Mouse (Mus musculus) forebrain, embryonic 10.5 days (tissue): ENCODE data around the gene Marveld1. TPM values are rescaled to one million over a fixed set of nuclear protein-coding genes. Genes with fewer than 3 reads are reported as not detected.

ENCODE experiments used
- DNase-seq: peaks from one replicate; pipeline ENCODE4 v3.0.0-alpha.2; 2017; ENCODE audit warnings: low spot score; ENCODE audit errors: extremely low spot score
- H3K27ac ChIP-seq: fragments of 300-500 bp; sonication (generic); 2 replicates; pipeline ENCODE4 v1.5.1; 2016; ENCODE audit warnings: mild to moderate bottlenecking
- H3K27me3 ChIP-seq: fragments of 300-500 bp; sonication (generic); 2 replicates; pipeline ENCODE4 v1.6.1; 2016; ENCODE audit warnings: mild to moderate bottlenecking; ENCODE audit not compliant: poor library complexity, severe bottlenecking
- H3K36me3 ChIP-seq: fragments of 300-500 bp; sonication (generic); replicated peaks from 2 replicates; pipeline ENCODE4 v1.6.1; 2016; ENCODE audit warnings: mild to moderate bottlenecking, moderate library complexity
- H3K4me1 ChIP-seq: fragments of 300-500 bp; sonication (generic); 2 replicates; pipeline ENCODE4 v1.6.1; 2016
- H3K4me3 ChIP-seq: fragments of 300-500 bp; sonication (generic); 2 replicates; pipeline ENCODE4 v1.5.1; 2016; ENCODE audit warnings: mild to moderate bottlenecking, moderate library complexity
- H3K9me3 ChIP-seq: fragments of 300-500 bp; sonication (generic); 2 replicates; pipeline ENCODE4 v1.6.1; 2016; ENCODE audit warnings: mild to moderate bottlenecking, moderate library complexity
- WGBS: fragments of 180-500 bp; shearing (Covaris S2); methylation state at CpG from one replicate; pipeline ENCODE4 v1.1.7; 2016; 5-methylcytosine and 5-hydroxymethylcytosine counted together
- polyA plus RNA-seq: library from polyadenylated mRNA; unstranded; fragments of >200 nt; fragmentation: Nextera tagmentation; extraction: Ambion mirVana; gene quantifications from 2 replicates; pipeline ENCODE4 v1.2.1, GENCODE M21; 2016

Marveld1 gene
- polyA plus RNA-seq, 1 experiment from 2014 or later, result 2.4 TPM

DNA sequence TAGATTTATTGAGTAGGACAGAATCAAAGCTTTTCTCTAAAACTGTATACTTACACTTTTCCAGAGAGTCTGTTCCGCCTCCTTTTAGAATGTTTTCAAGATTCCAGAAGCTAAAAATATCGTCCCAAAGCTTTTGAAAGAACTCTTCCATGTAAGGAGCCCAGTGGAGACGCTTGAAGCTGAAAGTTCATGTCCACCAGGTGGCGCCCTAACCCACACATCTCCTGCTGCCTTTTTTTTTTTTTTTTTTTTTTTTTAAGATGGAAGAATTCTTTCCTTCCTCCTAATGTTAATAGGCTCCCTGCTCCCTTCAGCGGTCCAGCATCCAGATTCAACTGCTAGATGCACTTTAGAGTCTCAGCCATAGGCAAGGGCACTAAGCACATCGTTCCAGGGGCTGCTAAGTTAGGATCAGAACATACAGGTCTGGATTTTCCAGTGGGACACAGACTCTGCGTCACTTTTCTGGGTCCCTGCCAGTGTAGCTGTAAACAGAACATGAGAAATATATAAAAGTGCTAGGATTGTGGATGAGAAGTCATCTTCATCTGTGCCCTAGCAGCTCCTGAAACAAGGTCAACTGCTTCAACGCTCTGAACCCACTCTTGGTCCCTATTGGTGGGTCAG lies 2.5 kb upstream of the Marveld1 start:
- Histone ChIP-seq H3K4me1 (peaks cover 28% of the 10 kb centered on the region), H3K9me3 (no peaks in the 10 kb centered on the region), H3K36me3 (no peaks in the 10 kb centered on the region), H3K4me3 (no peak overlapping the region), H3K27me3 (peaks cover 45% of the 10 kb centered on the region), H3K27ac (no peak overlapping the region)
- peak; percentile 73 for DNase-seq
- WGBS, result 27% methylated on average over 8 of the region's 8 CpGs

GRCm38 (mm10) chr19:42145210-42145609 lies 2.0 kb upstream of the Marveld1 start:
- peaks cover 47% of the 10 kb centered on the region for H3K27me3 ChIP-seq
- no peak overlapping the region for H3K4me3 ChIP-seq
- WGBS, result 76% methylated on average over 4 of the region's 4 CpGs
- no peak for DNase-seq
- H3K9me3 ChIP-seq, result no peaks in the 10 kb centered on the region
- H3K36me3 ChIP-seq, result no peaks in the 10 kb centered on the region
- H3K4me1 ChIP-seq, result peaks cover 30% of the 10 kb centered on the region
- no peak overlapping the region for H3K27ac ChIP-seq

GRCm38 (mm10) chr19:42145731-42146130 lies 1.5 kb upstream of the Marveld1 start:
- WGBS, result 88% methylated on average over 2 of the region's 2 CpGs
- H3K9me3 ChIP-seq, result no peaks in the 10 kb centered on the region

DNA sequence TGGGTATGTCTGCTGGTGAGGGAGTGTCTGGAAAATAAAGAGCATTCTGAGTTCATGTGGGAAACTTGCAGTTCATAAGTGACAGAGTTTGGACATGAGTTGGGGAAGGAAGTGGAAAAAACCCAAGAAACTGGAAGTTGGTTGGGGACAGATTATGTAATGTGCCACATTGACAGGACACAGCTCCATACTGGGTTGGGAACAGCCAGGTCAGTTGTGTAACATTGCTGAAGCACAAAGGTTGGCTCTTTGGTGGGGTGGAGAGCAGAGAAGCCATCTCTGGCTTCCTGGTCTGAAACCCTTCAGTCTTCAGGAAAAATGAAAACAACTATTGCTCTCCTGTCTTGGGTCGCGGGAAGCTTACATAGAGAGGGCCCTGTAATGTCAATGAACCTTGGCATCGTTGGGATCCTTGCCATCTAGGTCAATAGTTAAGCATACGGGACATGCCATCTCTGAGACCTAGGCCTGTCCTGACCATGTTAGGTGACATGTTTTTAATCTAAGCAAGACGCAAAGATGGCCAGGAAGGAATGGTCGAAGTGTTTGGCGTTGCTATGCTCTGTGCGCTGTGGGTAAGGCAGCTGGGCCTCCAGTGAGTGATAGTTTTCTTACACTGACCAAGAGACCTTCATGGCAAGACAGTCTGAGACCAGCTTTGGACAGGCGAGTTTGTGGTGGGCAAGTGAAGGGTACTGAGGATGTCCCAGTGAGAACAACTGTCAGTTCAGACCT lies 757 bp upstream of the Marveld1 start:
- Histone ChIP-seq H3K36me3 (no peaks in the 10 kb centered on the region), H3K4me1 (peaks cover 30% of the 10 kb centered on the region), H3K9me3 (no peaks in the 10 kb centered on the region), H3K27ac (peak overlapping the region; percentile 86), H3K4me3 (peak overlapping the region; percentile 68), H3K27me3 (peaks cover 47% of the 10 kb centered on the region)
- DNase-seq, result no peak
- WGBS, result 88% methylated on average over 9 of the region's 9 CpGs

More at GRCm38 (mm10) chr19:42145731-42146130, 1.5 kb upstream of the Marveld1 start:
- peaks cover 47% of the 10 kb centered on the region for H3K27me3 ChIP-seq
- no peaks in the 10 kb centered on the region for H3K36me3 ChIP-seq
- no peak for DNase-seq
- no peak overlapping the region for H3K4me3 ChIP-seq
- H3K27ac ChIP-seq, result no peak overlapping the region
- peaks cover 30% of the 10 kb centered on the region for H3K4me1 ChIP-seq

DNA sequence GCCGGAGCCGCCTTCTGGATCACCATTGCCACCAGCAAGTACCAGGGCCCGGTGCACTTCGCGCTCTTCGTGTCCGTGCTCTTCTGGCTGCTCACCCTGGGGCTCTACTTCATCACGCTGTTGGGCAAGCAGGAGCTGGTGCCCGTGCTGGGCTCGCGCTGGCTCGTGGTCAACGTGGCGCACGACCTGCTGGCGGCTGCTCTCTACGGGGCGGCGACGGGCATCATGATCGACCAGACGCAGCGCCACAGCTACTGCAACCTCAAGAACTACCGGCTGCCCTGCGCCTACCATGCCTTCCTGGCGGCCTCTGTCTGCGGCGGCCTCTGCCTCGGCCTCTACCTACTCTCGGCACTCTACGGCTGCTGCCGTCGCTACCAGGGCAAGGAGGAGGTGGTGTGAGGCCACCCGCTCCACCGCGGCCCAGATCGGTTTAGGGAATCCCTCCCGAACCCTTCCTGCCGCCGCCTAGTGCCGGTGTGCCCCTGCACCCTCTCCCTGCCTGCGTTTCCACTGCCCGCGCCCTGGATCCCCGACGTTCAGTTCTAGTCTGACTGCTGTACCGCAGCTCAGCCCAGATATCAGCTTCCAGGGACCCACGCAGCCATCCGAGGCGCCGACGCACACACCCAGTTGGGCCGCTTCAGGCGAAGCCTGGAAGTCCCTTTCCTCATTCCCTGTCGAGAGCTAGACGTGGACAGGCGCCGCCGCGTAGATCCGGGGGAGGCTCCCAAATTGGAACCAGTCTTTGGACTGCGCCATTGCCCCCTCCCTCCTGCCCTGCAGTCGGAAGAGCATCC lies 769 bp downstream of the Marveld1 start:
- H3K27ac ChIP-seq, result peak overlapping the region; percentile 86

DNA sequence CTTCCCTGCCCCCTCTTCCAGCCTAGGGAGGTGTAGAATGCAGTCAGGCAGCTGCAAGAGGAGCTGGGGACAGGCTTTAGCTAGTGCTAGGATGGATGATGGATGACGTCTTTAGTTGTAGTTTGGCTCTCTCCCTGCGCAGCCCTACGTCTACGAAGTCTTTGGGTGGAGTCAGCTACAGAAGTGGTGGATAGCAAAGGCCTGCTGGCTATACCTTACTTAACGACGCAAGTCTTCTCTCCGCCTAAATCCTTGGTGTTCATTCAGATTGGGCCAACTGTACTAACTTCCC lies 1.3 kb downstream of the Marveld1 start:
- Histone ChIP-seq H3K36me3 (no peaks in the 10 kb centered on the region), H3K27ac (peak overlapping the region; percentile 86; the same call in 1 of the 2 replicates), H3K4me3 (peak overlapping the region; percentile 68), H3K9me3 (no peaks in the 10 kb centered on the region), H3K27me3 (peaks cover 47% of the 10 kb centered on the region), H3K4me1 (peaks cover 37% of the 10 kb centered on the region)
- 20% methylated on average over 7 of the region's 7 CpGs for WGBS
- no peak for DNase-seq

More for the DNA sequence above, 769 bp downstream of the Marveld1 start:
- H3K27me3 ChIP-seq, result peaks cover 47% of the 10 kb centered on the region
- DNase-seq, result peak; percentile 66
- WGBS, result 1% methylated on average over 63 of the region's 63 CpGs
- H3K4me1 ChIP-seq, result peaks cover 37% of the 10 kb centered on the region
- H3K9me3 ChIP-seq, result no peaks in the 10 kb centered on the region
- no peaks in the 10 kb centered on the region for H3K36me3 ChIP-seq
- H3K4me3 ChIP-seq, result peak overlapping the region; percentile 68

DNA sequence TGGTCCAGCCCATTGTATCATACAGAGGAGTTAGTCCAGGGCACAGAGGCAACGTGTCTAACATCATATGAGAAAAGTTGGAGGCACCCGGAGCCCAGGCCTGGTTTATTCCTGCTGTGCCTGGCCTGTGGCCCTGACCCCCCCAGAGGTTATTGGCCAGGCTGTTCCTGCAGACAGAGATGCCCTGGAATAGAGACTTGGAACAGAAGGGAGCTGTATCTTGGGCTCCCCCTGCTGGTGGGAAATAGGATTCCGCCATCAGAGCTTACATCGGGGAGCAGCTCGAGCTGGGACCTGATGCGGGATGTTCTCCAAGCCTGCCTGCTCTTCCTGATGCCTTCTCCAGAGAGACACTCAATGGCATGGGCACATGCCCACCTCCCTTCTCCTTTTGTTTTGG lies 4.8 kb downstream of the Marveld1 start:
- 8% methylated on average over 6 of the region's 6 CpGs for WGBS
- H3K27me3 ChIP-seq, result peaks cover 25% of the 10 kb centered on the region
- H3K27ac ChIP-seq, result no peak overlapping the region
- peak; percentile 81 for DNase-seq
- H3K4me1 ChIP-seq, result peaks cover 35% of the 10 kb centered on the region
- no peak overlapping the region for H3K4me3 ChIP-seq
- no peaks in the 10 kb centered on the region for H3K36me3 ChIP-seq
- H3K9me3 ChIP-seq, result no peaks in the 10 kb centered on the region

GRCm38 (mm10) chr19:42157493-42158237 lies 10.5 kb downstream of the Marveld1 start:
- Histone ChIP-seq H3K27ac (no peak overlapping the region), H3K27me3 (no peaks in the 10 kb centered on the region), H3K4me1 (peaks cover 10% of the 10 kb centered on the region), H3K9me3 (no peaks in the 10 kb centered on the region), H3K36me3 (no peaks in the 10 kb centered on the region), H3K4me3 (no peak overlapping the region)
- DNase-seq, result no peak
- 79% methylated on average over 12 of the region's 12 CpGs for WGBS

GRCm38 (mm10) chr19:42158246-42159017 lies 11.2 kb downstream of the Marveld1 start:
- Histone ChIP-seq H3K27me3 (no peaks in the 10 kb centered on the region), H3K4me1 (peaks cover 10% of the 10 kb centered on the region), H3K36me3 (no peaks in the 10 kb centered on the region), H3K9me3 (no peaks in the 10 kb centered on the region), H3K27ac (no peak overlapping the region), H3K4me3 (no peak overlapping the region)
- DNase-seq, result no peak
- 71% methylated on average over 13 of the region's 13 CpGs for WGBS

- Histone ChIP-seq H3K27ac (no peak within 1 kb of the TSS), H3K36me3 (no peaks in the 10 kb centered on the region), H3K27me3 (peaks cover 25% of the 10 kb centered on the region), H3K9me3 (no peaks in the 10 kb centered on the region), H3K4me1 (peaks cover 4% of the 10 kb centered on the region), H3K4me3 (no peak within 1 kb of the TSS)
- WGBS, result 84% methylated on average over 5 of the region's 5 CpGs
- no peak for DNase-seq
Measured at GRCm38 (mm10) chr19:42163764-42164163, 16.6 kb downstream of the Marveld1 start, which contains the start of gene Zfyve27. Gene Zfyve27 (plus strand): TSS chr19:42163951.

DNA sequence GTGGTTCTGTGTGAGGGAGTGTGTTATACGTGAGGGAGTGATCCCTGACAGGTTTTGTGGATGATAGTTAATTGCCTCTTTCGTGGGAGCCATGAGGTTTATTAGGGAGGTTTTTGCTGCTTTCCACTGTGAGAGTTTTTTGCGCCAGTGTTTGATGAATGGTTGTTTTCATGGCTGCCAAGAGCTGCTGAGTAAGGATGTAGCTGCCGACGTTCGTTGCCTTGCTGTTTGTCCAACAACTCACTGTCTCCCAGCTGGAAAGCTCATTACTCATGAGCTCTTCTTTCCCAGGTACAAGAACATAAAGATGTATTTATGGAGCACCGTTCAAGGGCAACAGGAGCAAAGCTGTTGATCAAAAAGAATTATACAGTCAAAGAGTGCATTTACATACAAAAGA lies 17.0 kb downstream of the Marveld1 start:
- Histone ChIP-seq H3K27me3 (peaks cover 30% of the 10 kb centered on the region), H3K36me3 (no peaks in the 10 kb centered on the region), H3K9me3 (no peaks in the 10 kb centered on the region), H3K4me1 (peaks cover 4% of the 10 kb centered on the region), H3K27ac (no peak overlapping the region), H3K4me3 (no peak overlapping the region)
- DNase-seq, result no peak
- 80% methylated on average over 7 of the region's 7 CpGs for WGBS

DNA sequence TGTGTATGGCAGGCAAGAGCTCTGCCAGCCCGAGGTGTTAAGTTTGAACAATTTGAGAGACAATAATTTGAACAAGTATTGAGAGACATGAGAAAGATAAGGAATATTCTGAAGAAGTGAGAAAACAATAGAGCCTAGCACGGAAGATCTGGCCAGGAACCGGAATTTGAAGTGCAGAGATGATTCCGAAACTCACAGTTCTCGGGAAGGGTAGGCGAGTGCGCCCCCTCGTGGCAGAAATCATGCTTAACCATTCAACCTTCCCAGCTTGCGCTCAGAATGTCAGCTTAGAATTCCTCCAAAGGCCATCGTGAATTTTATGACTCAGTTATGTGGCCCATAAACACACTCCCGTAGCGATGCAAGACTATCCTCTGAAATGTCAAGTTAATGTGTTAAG lies 18.9 kb downstream of the Marveld1 start:
- WGBS, result 8% methylated on average over 12 of the region's 12 CpGs
- Histone ChIP-seq H3K9me3 (no peaks in the 10 kb centered on the region), H3K4me3 (peak overlapping the region; percentile 23; the same call in 1 of the 2 replicates), H3K27ac (0 out of 2 replicates have a peak overlapping the region, but pooled peaks have one; percentile 1), H3K36me3 (no peaks in the 10 kb centered on the region), H3K4me1 (peaks cover 15% of the 10 kb centered on the region), H3K27me3 (peaks cover 37% of the 10 kb centered on the region)
- DNase-seq, result peak; percentile 80
